Mouse (Mus musculus): Measurements from ENCODE around the gene H60b.
"Not testable (repeated sequence)": the region's sequence is repeated elsewhere in the genome, so short reads cannot be mapped to it uniquely, and the experiment has no call there.

H60b gene

DNA sequence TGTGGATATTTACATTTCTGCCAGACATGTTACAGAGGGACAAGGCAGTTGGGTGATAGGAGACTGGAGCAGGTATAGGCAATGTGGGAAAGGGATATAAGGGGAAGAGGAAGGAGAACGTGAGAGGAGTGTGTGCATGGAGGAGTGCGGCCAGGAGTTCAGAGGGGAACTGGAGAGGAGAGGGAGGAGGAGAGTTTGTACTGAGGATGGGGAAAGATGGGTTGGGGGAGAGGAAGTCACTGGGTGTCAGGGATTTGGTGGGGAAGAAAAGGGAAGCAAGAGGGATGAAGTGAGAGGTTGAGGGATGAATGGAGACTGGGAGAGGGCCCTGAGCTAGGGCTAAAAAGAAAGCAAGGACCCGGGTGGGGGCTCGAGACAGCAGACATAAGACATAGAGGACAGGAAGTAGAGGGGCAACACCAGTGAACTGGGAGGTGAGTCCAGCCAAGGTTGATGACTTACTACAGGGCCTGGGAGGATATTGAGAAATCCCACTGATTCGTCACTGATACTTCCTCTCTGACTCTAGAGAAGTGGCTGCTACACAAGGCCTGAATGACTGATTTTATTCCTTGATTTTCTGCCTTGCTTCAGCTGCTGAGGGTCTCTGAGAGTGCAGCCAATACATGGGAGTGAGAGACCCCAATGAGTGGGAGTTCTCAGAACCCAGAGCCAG lies 7.1 kb downstream of the H60b start:
- not testable (repeated sequence) for DNase-seq (ENCODE audit: low spot score in 2 of 2)

DNA sequence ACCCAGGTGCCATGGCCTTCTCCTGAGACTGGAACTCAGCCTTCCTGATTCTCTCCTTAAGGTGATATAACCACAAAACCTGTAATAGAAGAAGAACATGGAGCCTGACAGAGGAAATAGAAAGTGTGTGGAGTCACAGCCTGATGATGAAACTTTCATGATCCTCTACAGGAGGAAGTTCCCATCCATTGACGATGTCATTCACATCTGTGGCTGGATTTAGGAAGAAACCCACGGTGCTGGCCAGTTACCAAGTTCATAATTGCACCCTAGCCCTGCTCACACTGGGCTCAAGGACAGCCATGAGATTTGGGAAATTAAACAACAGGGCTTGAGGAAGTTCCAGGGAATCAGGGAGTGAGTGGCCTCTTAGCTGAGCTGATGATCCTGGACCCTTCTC lies 7.6 kb downstream of the H60b start:
- DNase-seq (ENCODE audit: low spot score in 2 of 2): not testable (repeated sequence)

DNA sequence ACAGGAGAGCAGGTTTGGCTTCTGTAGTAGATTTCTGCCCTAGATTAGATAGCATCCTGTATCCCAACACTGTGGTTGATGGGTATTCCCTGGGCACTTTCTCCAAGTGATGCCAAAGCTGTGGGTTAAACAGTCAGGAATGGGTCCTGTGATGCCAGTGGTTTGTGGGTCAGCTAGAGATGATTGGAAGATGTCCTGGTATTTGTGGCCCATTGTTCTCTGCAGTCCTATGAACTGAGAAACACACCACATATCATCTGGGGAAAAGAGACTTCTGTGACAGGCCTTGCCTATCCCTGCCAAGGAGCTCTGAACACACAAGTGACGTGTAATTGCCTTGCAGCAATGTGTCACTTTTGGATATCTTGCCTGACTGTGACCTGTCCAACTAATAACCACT lies 8.7 kb downstream of the H60b start:
- DNase-seq (ENCODE audit: low spot score in 2 of 2): not testable (repeated sequence)

DNA sequence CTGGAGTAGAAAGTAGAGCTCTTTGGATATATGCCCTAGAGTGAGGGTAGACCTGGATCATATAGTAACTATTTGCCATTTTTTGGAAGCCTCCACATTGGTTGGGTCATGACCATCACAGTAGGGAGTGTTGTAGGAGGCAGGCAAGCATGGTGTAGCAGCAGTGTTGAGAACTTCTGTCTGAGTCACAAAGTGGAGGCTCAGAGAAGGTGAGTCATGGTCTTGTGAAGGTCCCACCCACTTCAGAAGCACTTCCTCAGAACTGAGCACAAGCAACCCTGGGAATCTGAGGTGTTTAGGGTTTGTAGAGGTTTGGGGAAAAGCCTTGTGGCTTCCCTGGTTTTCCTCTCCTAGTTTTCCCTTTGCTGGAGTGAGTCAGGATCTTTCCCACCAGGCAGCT lies 10.7 kb downstream of the H60b start:
- DNase-seq (ENCODE audit: low spot score in 2 of 2): not testable (repeated sequence)

DNA sequence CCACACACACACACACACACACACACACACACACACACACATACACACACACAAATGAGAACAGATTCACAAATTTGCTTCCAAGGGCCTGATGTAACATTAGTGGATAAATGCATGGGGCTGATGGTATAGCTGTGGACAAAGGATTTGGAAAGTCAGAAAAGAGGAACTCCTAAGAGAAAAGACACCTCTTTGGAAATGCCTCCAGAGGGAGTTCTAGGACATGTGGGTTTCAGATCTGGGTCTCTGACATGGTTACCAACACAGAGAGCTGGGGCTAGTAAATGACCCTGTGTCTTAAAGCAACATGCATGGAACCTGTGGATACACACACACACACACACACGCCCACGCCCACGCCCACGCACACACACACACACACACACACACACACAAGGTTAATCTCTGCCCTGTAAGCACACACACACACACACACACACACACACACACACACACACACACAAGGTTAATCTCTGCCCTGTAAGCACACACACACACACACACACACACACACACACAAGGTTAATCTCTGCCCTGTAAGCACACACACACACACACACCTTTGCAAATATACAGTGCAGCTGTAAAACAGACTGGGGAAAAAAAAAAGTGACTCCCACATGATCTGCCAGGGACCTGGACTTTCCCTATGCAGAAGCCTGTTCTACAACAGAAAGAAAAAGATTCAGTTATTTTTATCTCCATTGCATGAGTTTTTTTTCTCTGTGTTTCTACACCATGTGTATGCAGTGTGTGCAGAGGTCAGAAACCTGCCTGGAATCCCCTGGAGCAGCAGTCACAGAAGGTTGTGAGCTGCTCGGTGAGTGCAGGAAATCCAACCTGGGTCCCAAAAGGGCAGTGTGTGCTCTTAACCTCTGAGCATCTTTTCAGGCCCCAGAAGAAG lies 14.3 kb downstream of the H60b start:
- not testable (repeated sequence) for DNase-seq (ENCODE audit: low spot score in 2 of 2)

DNA sequence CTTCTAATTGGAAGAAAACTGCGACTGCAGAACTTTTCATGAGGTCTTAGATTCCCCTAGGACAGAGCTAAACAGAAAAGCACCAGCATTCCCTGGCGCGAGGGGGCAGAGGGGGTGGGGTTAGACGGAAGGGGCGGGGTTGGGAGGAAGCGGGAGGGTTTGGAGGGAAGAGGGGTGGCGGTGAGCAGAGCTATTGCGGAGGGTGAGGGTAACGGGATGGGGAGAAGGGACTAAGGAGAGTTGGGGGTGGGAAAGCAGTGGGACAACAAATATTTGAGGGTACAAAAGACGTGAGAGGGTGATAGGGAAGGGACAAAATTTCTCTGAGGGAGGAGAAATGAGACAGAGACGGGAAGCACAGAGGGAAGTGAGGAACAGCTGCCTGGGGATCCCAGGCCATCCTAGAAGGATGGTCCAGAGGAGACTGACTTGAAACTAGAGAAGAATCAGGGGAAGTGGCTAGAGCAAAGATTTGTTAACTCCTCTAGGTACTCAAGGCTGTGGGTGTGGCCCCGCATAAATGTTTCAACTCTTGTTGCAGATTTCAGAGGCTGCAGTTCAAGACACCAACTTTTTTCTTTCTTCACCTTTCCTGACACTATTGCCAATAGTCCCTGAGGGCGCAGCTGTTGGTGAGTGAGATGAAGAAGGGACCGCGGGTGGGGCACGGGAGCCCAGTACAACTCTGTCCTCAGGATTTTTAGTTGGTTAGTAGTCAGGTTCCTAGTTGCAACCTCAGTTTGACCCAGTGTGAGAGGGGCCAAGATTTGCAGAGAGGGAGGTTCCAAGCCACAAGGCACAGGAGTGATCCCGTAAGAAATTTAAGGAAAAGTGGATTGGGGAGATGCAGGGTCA lies 15.2 kb downstream of the H60b start:
- DNase-seq (ENCODE audit: low spot score in 2 of 2): not testable (repeated sequence)

DNA sequence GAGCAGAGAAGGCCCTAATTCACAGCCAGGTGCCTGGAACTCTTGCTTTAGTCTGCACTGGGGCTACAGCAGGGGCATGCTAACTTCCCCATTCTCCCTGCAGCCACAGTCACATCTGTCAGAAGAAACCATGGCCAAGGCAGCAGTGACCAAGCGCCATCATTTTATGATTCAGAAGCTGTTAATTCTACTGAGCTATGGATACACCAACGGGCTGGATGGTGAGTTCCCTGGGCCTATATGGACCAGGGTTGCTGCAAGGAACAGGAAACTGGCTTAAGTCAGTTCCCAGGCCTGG lies 15.8 kb downstream of the H60b start:
- not testable (repeated sequence) for DNase-seq (ENCODE audit: low spot score in 2 of 2)

DNA sequence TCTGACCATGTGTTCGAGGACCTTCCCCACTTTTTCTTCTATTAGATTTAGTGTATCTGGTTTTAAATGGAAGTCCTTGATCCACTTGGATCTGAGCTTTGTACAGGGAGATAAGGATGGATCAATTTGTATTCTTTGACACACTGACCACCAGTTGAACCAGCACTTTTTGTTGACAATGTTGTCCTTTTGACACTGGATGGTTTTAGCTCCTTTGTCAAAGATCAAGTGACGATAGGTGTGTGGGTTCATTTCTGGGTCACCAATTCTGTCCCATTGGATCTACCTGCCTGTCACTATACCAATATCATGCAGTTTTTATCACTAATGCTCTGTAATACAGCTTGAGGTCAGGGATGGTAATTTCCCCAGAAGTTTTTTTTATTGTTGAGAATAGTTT lies 18.1 kb downstream of the H60b start:
- DNase-seq (ENCODE audit: low spot score in 2 of 2): not testable (repeated sequence)

DNA sequence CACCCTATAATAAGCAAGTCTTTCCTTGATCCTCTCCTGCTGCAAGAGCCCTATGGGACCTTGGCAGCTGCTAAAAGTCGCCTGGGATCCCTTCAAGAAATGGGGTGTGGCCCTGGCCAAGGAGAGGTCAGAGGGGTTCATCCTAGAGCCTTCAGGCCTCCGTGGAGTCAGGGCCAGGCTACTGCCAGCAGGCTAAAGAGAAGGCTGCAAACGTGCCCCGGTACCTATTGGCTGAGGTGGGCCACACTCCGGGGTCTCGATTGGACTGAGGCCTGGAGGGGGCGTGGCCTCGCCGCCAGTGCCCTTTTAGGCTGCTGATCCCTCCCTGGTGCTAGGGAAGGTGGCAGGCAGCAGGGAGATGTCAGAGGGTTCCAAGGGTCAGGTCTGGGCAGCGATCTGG lies 32.6 kb downstream of the H60b start:
- not testable (repeated sequence) for DNase-seq (ENCODE audit: low spot score in 2 of 2)

DNA sequence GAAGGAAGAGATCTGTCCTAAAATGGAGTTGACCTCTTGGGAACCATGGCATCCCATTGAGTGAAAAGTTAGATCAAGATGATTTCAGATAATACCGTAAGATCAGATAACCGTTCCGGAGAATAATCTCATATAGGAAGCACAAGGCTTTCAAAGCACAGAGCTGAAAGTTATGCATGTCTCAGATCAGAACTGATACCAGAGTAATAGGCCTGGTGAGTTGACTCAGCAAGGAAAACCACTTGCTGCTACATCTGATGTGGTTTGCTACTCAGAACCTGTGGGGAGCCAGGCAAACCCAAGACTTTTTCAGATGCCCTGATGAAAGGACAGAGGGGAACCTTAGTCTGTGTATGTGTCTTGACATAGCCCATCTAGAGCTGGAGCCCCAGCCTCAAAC lies 43.0 kb downstream of the H60b start:
- not testable (repeated sequence) for DNase-seq (ENCODE audit: low spot score in 2 of 2)

DNA sequence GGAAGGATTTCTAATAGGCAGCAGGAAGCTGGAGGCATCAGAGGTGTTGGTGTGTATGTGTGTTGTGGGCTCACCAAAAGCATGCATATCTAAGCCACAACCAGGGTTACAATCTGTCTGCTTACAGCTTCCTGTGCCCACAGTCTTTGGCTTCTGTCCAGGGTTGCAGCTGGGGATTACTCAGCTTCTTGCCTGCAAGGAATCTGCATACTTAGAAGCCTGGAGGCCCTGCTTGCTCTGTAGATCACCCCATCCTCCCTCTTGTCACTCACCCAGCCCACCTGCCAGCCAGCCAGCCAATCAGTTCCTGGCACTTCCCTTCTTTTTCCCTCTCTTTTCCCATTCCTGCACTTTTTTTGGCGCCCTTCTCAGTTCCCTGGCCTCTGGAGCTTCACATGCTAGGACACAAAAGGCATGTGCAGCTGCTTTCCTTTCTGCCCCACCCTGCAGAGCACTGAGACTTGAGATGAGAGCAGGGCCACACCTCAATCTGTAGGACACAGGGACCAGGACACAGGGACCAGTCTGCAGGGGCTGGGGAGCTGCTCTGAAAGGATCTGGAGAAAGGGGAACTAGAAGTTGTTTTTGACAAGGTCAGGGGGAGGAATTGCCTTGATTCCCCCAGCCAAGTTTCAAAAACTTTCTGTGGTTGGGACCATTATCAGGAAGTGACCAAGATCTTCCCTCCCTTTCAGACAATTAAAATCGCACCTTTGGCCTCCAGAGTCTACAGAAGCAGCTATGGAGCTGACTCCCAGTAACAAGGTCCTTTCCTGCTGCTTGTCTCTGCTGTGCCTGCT lies 44.6 kb downstream of the H60b start:
- DNase-seq (ENCODE audit: low spot score in 2 of 2): not testable (repeated sequence)

DNA sequence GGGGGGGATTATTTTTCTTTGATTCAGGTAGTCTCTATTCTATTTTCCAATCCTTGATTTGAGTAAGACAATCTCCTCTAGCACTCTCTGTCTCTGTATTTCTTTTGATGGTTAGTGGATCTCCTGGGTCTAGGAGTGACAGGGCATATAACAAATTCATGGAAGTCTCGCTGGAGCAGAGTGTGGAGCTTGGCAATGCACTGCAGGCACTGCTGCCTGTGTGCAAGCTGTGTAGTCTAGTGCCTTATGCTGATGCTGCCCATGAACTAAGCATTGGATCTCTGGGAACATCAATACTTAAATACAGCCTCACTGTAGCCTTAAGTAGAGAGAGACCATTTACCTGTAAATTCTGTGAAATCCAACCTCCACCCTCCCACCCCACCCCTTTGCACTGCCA lies 48.1 kb downstream of the H60b start:
- not testable (repeated sequence) for DNase-seq (ENCODE audit: low spot score in 2 of 2)

DNA sequence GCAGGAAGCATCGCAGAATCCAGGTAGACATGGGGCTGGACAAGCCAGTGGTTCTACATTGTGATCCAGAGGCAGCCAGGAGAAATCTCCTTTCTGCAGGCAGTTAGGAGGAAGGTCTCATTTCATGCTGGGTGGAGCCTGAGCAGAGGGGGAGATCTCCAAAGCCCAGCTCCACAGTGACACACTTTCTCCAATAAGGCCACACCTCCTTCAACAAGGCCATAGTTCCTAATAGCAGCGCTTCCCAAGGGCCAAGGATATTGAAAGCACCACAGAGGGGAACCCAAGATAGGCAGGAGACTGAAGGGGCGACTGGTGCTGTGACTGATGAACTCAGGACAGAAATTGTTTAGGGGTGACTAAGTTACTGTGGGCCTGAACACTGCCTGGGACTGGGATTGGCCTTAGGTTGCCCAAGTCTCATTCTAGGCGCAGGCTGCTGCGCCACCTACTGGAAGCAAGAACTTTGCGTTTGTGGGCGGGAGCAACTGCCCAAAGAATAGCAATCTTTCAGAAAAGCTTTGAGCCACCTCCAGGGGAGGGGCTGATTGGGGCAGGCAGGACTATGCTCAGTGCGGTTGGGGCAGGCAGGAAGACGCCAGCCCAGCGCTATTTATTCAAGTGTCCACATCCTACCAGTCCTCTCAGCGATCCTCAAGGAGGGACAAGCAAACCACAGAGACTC lies 53.8 kb downstream of the H60b start:
- DNase-seq (ENCODE audit: low spot score in 2 of 2): peak in 1 of 2 experiments; percentile 26

DNA sequence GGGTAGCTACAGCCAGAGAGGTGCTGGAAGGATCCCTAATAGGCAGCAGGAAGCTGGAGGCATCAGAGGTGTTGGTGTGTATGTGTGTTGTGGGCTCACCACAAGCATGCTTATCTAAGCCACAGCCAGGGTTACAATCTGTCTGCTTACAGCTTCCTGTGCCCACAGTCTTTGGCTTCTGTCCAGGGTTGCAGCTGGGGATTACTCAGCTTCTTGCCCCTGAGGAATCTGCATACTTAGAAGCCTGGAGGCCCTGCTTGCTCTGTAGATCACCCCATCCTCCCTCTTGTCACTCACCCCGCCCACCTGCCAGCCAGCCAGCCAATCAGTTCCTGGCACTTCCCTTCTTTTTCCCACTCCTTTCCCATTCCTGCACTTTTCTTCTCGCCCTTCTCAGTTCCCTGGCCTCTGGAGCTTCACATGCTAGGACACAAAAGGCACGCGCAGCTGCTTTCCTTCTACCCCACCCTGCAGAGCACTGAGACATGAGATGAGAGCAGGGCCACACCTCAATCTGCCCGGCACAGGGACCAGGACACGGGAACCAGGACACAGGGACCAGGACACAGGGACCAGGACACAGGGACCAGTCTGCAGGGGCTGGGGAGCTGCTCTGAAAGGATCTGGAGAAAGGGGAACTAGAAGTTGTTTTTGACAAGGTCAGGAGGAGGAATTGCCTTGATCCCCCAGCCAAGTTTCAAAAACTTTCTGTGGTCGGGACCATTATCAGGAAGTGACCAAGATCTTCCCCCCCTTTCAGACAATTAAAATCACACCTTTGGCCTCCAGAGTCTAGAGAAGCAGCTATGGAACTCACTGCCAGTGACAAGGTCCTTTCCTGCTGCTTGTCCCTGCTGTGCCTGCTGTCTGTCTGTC lies 65.3 kb downstream of the H60b start:
- DNase-seq (ENCODE audit: low spot score in 2 of 2): not testable (repeated sequence)

DNA sequence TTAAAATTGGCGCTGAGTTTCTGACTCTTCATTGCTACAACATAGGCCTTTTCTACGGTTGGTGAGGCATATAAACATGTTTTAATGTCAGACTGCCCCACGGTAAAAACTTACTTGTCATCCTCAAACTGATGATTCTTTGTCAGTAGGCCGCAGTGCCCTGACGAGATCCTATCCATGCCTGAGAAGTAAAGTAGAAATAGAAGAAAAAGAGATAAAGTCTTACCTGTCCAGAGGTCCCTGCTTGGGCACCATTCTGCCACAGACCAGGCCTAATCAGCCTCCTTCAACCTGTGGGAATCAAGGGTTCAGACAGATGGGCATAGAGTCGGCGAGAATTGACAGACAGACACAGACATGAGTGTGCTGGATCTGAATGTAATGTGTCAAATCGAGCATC lies 106.7 kb downstream of the H60b start:
- no peak for DNase-seq (ENCODE audit: low spot score in 2 of 2)

DNA sequence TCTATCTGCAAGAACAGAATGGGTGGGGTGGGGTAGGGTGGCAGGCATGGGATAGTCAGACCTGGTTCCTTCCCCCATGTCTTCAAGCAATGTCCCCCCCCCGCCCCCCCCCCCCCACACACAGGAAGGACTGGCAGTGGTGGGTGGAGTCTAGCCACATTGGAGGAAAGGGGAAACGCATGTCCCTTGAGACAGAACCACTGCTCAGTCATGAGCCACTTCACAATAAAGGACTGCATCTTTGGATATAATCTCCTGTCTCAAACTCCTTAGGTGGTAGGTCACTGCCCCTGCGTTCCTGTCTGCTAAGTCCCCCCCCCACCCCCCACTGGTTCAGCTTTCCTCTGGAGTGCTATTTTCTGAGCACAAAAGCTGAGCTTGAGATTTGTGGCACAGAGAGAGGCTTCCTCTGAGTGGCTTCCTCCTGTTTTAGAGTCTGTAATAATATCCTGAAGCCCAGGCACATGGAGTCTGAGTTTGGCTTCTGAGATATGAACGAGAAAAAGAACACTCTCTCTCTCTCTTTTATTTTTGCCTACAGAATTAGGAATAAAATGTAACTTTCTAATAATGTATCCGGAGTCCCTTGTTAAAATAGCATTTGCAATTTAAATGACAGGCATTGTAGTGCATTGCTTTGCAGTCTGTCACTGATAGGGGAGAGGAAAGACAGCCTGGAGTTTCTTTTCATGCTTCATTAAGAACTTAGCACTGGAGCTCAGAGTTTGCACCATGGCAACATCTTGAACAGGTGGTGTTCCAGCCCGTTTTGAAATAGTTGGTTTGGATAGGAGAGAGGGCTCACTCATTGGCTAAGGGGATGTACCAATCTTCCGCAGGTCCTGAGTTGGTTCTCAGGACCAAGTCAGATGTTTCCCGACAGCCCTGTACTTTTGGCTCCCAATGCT lies 112.7 kb downstream of the H60b start:
- not testable (repeated sequence) for DNase-seq (ENCODE audit: low spot score in 2 of 2)

DNA sequence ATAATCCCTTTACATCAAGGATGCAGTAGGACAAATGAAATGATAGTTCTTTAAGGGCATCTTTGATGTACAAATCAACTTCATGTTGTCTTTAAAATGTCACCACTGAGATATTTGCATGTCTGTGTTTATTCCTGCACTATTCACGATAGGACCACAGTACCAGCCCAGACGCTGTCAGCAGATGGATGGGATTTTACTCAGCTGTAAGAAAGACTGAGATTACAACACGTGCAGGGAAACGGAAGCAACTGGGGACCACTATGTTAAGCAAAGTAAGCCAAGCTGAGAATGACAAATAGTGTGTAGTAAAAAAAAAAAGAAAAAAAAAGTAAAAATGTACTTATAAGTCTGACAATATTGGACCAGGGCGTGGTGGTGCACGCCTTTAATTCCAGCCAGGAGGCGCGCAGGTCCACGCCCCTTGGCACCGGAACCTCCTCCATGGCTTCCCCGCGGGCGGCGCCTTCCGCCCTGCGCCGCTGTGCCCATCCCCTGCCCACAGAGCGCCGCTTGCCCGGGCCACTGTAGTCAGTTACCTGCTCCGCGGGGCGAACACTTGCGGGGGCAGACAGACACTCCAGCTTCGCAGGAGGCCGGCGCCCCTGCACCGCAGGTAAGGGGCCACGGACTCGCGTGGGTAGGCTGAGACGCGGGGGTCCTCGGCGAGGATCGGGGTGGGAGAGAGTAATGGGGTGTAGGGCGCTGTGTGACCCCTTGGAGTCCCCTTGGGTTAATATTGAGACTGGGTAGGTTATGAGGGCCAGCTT lies 114.7 kb downstream of the H60b start:
- DNase-seq (ENCODE audit: low spot score in 2 of 2): not testable (repeated sequence)

Data from spleen, postnatal 14 days (tissue).